Mouse (Mus musculus): ENCODE measurements around the gene Ilf3. TPM values are rescaled to one million over a fixed set of nuclear protein-coding genes. Genes with fewer than 3 reads are reported as not detected.
A peak's percentile ranks its signal among the peaks of the same experiment; 100 is the strongest.

The Ilf3 gene
- polyA plus RNA-seq, 1 experiment: 81.1 TPM

- no peak overlapping the region for H3K4me3 ChIP-seq (replicated peaks; ENCODE audit: insufficient read depth, low read depth, low read length)
- H3K27ac ChIP-seq (ENCODE audit: insufficient read depth, low read length): no peak overlapping the region
- H3K27me3 ChIP-seq (ENCODE audit: control insufficient read depth, insufficient read depth, low read length): no peaks in the 10 kb centered on the region
- TF ChIP-seq POLR2A (IDR thresholded peaks at IDR 0.05; ENCODE audit: borderline replicate concordance, insufficient read depth, low read length) (no peak), CTCF (IDR thresholded peaks at IDR 0.05; ENCODE audit: borderline replicate concordance, insufficient read depth, low read depth, low read length) (no peak)
- H3K4me1 ChIP-seq (ENCODE audit: control insufficient read depth, insufficient read depth, low read length): peaks cover 26% of the 10 kb centered on the region
- no peak for DNase-seq
- 91% methylated on average over 6 of the region's 6 CpGs for WGBS
Measured at GRCm38 (mm10) chr9:21437577-21437976, 69.9 kb downstream of the Ilf3 start.

GRCm38 (mm10) chr9:21438219-21438618, 70.5 kb downstream of the Ilf3 start:
- 83% methylated on average over 3 of the region's 3 CpGs for whole genome bisulfite sequencing
- H3K27me3 ChIP-seq (ENCODE audit: control insufficient read depth, insufficient read depth, low read length): no peaks in the 10 kb centered on the region
- TF ChIP-seq POLR2A (IDR thresholded peaks at IDR 0.05; ENCODE audit: borderline replicate concordance, insufficient read depth, low read length) (no peak), CTCF (IDR thresholded peaks at IDR 0.05; ENCODE audit: borderline replicate concordance, insufficient read depth, low read depth, low read length) (no peak)
- peaks cover 24% of the 10 kb centered on the region for H3K4me1 ChIP-seq (ENCODE audit: control insufficient read depth, insufficient read depth, low read length)
- no peak overlapping the region for H3K4me3 ChIP-seq (replicated peaks; ENCODE audit: insufficient read depth, low read depth, low read length)
- no peak overlapping the region for H3K27ac ChIP-seq (ENCODE audit: insufficient read depth, low read length)
- no peak for DNase-seq

GRCm38 (mm10) chr9:21439456-21439855, 71.8 kb downstream of the Ilf3 start:
- Histone ChIP-seq H3K27me3 (ENCODE audit: control insufficient read depth, insufficient read depth, low read length) (no peaks in the 10 kb centered on the region), H3K4me1 (ENCODE audit: control insufficient read depth, insufficient read depth, low read length) (peaks cover 15% of the 10 kb centered on the region), H3K4me3 (replicated peaks; ENCODE audit: insufficient read depth, low read depth, low read length) (no peak overlapping the region), H3K27ac (ENCODE audit: insufficient read depth, low read length) (peak overlapping the region; percentile 64; the same call in 1 of the 2 replicates)
- 40% methylated on average over 3 of the region's 3 CpGs for WGBS
- TF ChIP-seq POLR2A (IDR thresholded peaks at IDR 0.05; ENCODE audit: borderline replicate concordance, insufficient read depth, low read length) (no peak), CTCF (IDR thresholded peaks at IDR 0.05; ENCODE audit: borderline replicate concordance, insufficient read depth, low read depth, low read length) (no peak)
- no peak for DNase-seq

GRCm38 (mm10) chr9:21439914-21440313, 72.2 kb downstream of the Ilf3 start:
- Histone ChIP-seq H3K27ac (ENCODE audit: insufficient read depth, low read length) (no peak overlapping the region), H3K4me1 (ENCODE audit: control insufficient read depth, insufficient read depth, low read length) (peaks cover 15% of the 10 kb centered on the region), H3K4me3 (replicated peaks; ENCODE audit: insufficient read depth, low read depth, low read length) (no peak overlapping the region), H3K27me3 (ENCODE audit: control insufficient read depth, insufficient read depth, low read length) (no peaks in the 10 kb centered on the region)
- no peak for DNase-seq
- 87% methylated on average over 2 of the region's 2 CpGs for WGBS
- TF ChIP-seq POLR2A (IDR thresholded peaks at IDR 0.05; ENCODE audit: borderline replicate concordance, insufficient read depth, low read length): no peak
- TF ChIP-seq CTCF (IDR thresholded peaks at IDR 0.05; ENCODE audit: borderline replicate concordance, insufficient read depth, low read depth, low read length): no peak

- TF ChIP-seq CTCF (IDR thresholded peaks at IDR 0.05; ENCODE audit: borderline replicate concordance, insufficient read depth, low read depth, low read length) (no peak), POLR2A (IDR thresholded peaks at IDR 0.05; ENCODE audit: borderline replicate concordance, insufficient read depth, low read length) (no peak)
- H3K4me3 ChIP-seq (replicated peaks; ENCODE audit: insufficient read depth, low read depth, low read length): no peak overlapping the region
- H3K27me3 ChIP-seq (ENCODE audit: control insufficient read depth, insufficient read depth, low read length): no peaks in the 10 kb centered on the region
- no peak for DNase-seq
- H3K4me1 ChIP-seq (ENCODE audit: control insufficient read depth, insufficient read depth, low read length): peaks cover 15% of the 10 kb centered on the region
- H3K27ac ChIP-seq (ENCODE audit: insufficient read depth, low read length): no peak overlapping the region
Measured at GRCm38 (mm10) chr9:21440387-21440786, 72.7 kb downstream of the Ilf3 start.

- Histone ChIP-seq H3K4me1 (ENCODE audit: control insufficient read depth, insufficient read depth, low read length) (peaks cover 13% of the 10 kb centered on the region), H3K4me3 (replicated peaks; ENCODE audit: insufficient read depth, low read depth, low read length) (no peak overlapping the region), H3K27me3 (ENCODE audit: control insufficient read depth, insufficient read depth, low read length) (no peaks in the 10 kb centered on the region), H3K27ac (ENCODE audit: insufficient read depth, low read length) (no peak overlapping the region)
- no peak for DNase-seq
- 96% methylated on average over 8 of the region's 8 CpGs for WGBS
- TF ChIP-seq POLR2A (IDR thresholded peaks at IDR 0.05; ENCODE audit: borderline replicate concordance, insufficient read depth, low read length) (no peak), CTCF (IDR thresholded peaks at IDR 0.05; ENCODE audit: borderline replicate concordance, insufficient read depth, low read depth, low read length) (no peak)
Measured at GRCm38 (mm10) chr9:21443853-21444252, 76.2 kb downstream of the Ilf3 start.

GRCm38 (mm10) chr9:21444574-21444973, 76.9 kb downstream of the Ilf3 start:
- Histone ChIP-seq H3K4me3 (replicated peaks; ENCODE audit: insufficient read depth, low read depth, low read length) (no peak overlapping the region), H3K27ac (ENCODE audit: insufficient read depth, low read length) (no peak overlapping the region), H3K27me3 (ENCODE audit: control insufficient read depth, insufficient read depth, low read length) (no peaks in the 10 kb centered on the region), H3K4me1 (ENCODE audit: control insufficient read depth, insufficient read depth, low read length) (peaks cover 16% of the 10 kb centered on the region)
- no peak for DNase-seq
- TF ChIP-seq CTCF (IDR thresholded peaks at IDR 0.05; ENCODE audit: borderline replicate concordance, insufficient read depth, low read depth, low read length): no peak
- TF ChIP-seq POLR2A (IDR thresholded peaks at IDR 0.05; ENCODE audit: borderline replicate concordance, insufficient read depth, low read length): no peak
- 60% methylated on average over 4 of the region's 4 CpGs for WGBS

- no peaks in the 10 kb centered on the region for H3K27me3 ChIP-seq (ENCODE audit: control insufficient read depth, insufficient read depth, low read length)
- TF ChIP-seq CTCF (IDR thresholded peaks at IDR 0.05; ENCODE audit: borderline replicate concordance, insufficient read depth, low read depth, low read length) (no peak), POLR2A (IDR thresholded peaks at IDR 0.05; ENCODE audit: borderline replicate concordance, insufficient read depth, low read length) (no peak)
- no peak overlapping the region for H3K27ac ChIP-seq (ENCODE audit: insufficient read depth, low read length)
- DNase-seq: no peak
- H3K4me3 ChIP-seq (replicated peaks; ENCODE audit: insufficient read depth, low read depth, low read length): no peak overlapping the region
- WGBS: 95% methylated on average over 6 of the region's 6 CpGs
- H3K4me1 ChIP-seq (ENCODE audit: control insufficient read depth, insufficient read depth, low read length): peaks cover 22% of the 10 kb centered on the region
Measured at GRCm38 (mm10) chr9:21445081-21445744, 77.5 kb downstream of the Ilf3 start.
